Mouse (Mus musculus) kidney, adult 2 months (tissue): ENCODE results near the gene Gnl3l. TPM values are rescaled to one million over a fixed set of nuclear protein-coding genes. Genes with fewer than 3 reads are reported as not detected.
A peak's percentile ranks its signal among the peaks of the same experiment; 100 is the strongest.

Experiments
- DNase-seq: peaks from one replicate; pipeline ENCODE4 v3.0.0; 2021
- H3K27ac ChIP-seq: fragments of 200-500 bp; 2 replicates; pipeline ENCODE4 v1.5.1; 2012; ENCODE audit warnings: low read depth, low read length, control low read depth, inconsistent platforms; ENCODE audit not compliant: insufficient read depth
- H3K27me3 ChIP-seq: fragments of 200-500 bp; replicated peaks from 2 replicates; pipeline ENCODE4 v1.6.1; 2012; ENCODE audit warnings: mild to moderate bottlenecking, moderate library complexity, low read length, inconsistent platforms; ENCODE audit not compliant: control insufficient read depth, insufficient read depth
- H3K36me3 ChIP-seq: fragments of 200-500 bp; 2 replicates; pipeline ENCODE4 v1.6.1; 2012; ENCODE audit warnings: mild to moderate bottlenecking, moderate library complexity, low read length, inconsistent platforms; ENCODE audit not compliant: control insufficient read depth, insufficient read depth
- H3K4me1 ChIP-seq: fragments of 200-500 bp; 2 replicates; pipeline ENCODE4 v1.6.1; 2011; ENCODE audit warnings: low read length; ENCODE audit not compliant: control insufficient read depth, insufficient read depth
- H3K4me3 ChIP-seq: fragments of 200-500 bp; 2 replicates; pipeline ENCODE4 v1.5.1; 2011; ENCODE audit warnings: mild to moderate bottlenecking, low read depth, low read length, control low read depth; ENCODE audit not compliant: insufficient read depth
- CTCF ChIP-seq: fragments of 200-500 bp; conservative IDR thresholded peaks from 2 replicates; pipeline ENCODE4 v1.5.1; 2011; ENCODE audit warnings: low read depth, mild to moderate bottlenecking, control low read depth, low read length, moderate library complexity, mixed read lengths; ENCODE audit not compliant: insufficient read depth, insufficient read length
- POLR2A ChIP-seq: fragments of 200-500 bp; IDR thresholded peaks from one replicate; pipeline ENCODE4 v1.6.1; 2011; ENCODE audit warnings: low read depth, low read length, control low read depth
- whole genome bisulfite sequencing: fragments of 180-500 bp; shearing (Covaris S2); methylation state at CpG from one replicate; pipeline ENCODE4 v1.1.7; 2018; 5-methylcytosine and 5-hydroxymethylcytosine counted together
- polyA plus RNA-seq: library from polyadenylated mRNA; depleted of rRNA; stranded (reverse); fragments of >200 nt; gene quantifications from 2 replicates; pipeline ENCODE4 v1.2.3, GENCODE M21; 2012; rRNA removed

Gnl3l gene
- polyA plus RNA-seq, result 12.0 and 14.3 TPM in 2 replicates

- H3K27ac ChIP-seq, result peak within 1 kb of the TSS; percentile 73
- H3K4me1 ChIP-seq, result peaks cover 8% of the 10 kb centered on the region; the same call in 1 of the 2 replicates
- no peaks in the 10 kb centered on the region for H3K36me3 ChIP-seq
- TF ChIP-seq POLR2A (peak; percentile 36), CTCF (peak; percentile 56)
- H3K4me3 ChIP-seq, result peak within 1 kb of the TSS; percentile 86
- DNase-seq, result peak; percentile 94
- WGBS, result under 1% methylated on average over 42 of the region's 43 CpGs
- H3K27me3 ChIP-seq, result no peaks in the 10 kb centered on the region
Measured at GRCm38 (mm10) chrX:151016938-151017877, at the start of gene Gnl3l. Gene Gnl3l, minus strand, starts transcription at chrX:151017322.

- no peaks in the 10 kb centered on the region for H3K36me3 ChIP-seq
- no peaks in the 10 kb centered on the region for H3K4me1 ChIP-seq
- peak; percentile 12 for DNase-seq
- no peak overlapping the region for H3K4me3 ChIP-seq
- TF ChIP-seq POLR2A (no peak), CTCF (no peak)
- H3K27me3 ChIP-seq, result no peaks in the 10 kb centered on the region
- H3K27ac ChIP-seq, result no peak overlapping the region
- 51% methylated on average over 7 of the region's 7 CpGs for WGBS
Measured at GRCm38 (mm10) chrX:151066071-151066666, 49.0 kb upstream of the Gnl3l start.

GRCm38 (mm10) chrX:151061615-151062299 lies 44.6 kb upstream of the Gnl3l start:
- H3K36me3 ChIP-seq, result no peaks in the 10 kb centered on the region
- H3K27ac ChIP-seq, result no peak overlapping the region
- WGBS, result 42% methylated on average over 3 of the region's 3 CpGs
- no peak for DNase-seq
- H3K4me1 ChIP-seq, result no peaks in the 10 kb centered on the region
- TF ChIP-seq POLR2A (no peak), CTCF (no peak)
- no peak overlapping the region for H3K4me3 ChIP-seq
- H3K27me3 ChIP-seq, result no peaks in the 10 kb centered on the region

GRCm38 (mm10) chrX:151059346-151059745 lies 42.2 kb upstream of the Gnl3l start:
- no peaks in the 10 kb centered on the region for H3K36me3 ChIP-seq
- no peaks in the 10 kb centered on the region for H3K27me3 ChIP-seq
- H3K4me1 ChIP-seq, result no peaks in the 10 kb centered on the region
- TF ChIP-seq CTCF (no peak), POLR2A (no peak)
- no peak overlapping the region for H3K27ac ChIP-seq
- DNase-seq, result peak; percentile 4
- H3K4me3 ChIP-seq, result no peak overlapping the region
- 82% methylated on average over 1 of the region's 1 CpGs for WGBS

- WGBS, result 14% methylated on average over 1 of the region's 1 CpGs
- Histone ChIP-seq H3K4me3 (no peak overlapping the region), H3K36me3 (no peaks in the 10 kb centered on the region), H3K27me3 (no peaks in the 10 kb centered on the region), H3K4me1 (no peaks in the 10 kb centered on the region), H3K27ac (no peak overlapping the region)
- peak; percentile 31 for DNase-seq
- TF ChIP-seq CTCF, result no peak
- no peak for TF ChIP-seq POLR2A
Measured at GRCm38 (mm10) chrX:151055559-151055958, 38.4 kb upstream of the Gnl3l start.

- H3K4me3 ChIP-seq, result no peak overlapping the region
- no peaks in the 10 kb centered on the region for H3K27me3 ChIP-seq
- H3K27ac ChIP-seq, result no peak overlapping the region
- no peak for DNase-seq
- 53% methylated on average over 5 of the region's 6 CpGs for WGBS
- no peak for TF ChIP-seq CTCF
- TF ChIP-seq POLR2A, result no peak
- H3K4me1 ChIP-seq, result no peaks in the 10 kb centered on the region
- H3K36me3 ChIP-seq, result no peaks in the 10 kb centered on the region
Measured at GRCm38 (mm10) chrX:151054489-151054888, 37.4 kb upstream of the Gnl3l start.
